ENCODE assay signal across 8 mouse cellular contexts in the genomic region with DNA sequence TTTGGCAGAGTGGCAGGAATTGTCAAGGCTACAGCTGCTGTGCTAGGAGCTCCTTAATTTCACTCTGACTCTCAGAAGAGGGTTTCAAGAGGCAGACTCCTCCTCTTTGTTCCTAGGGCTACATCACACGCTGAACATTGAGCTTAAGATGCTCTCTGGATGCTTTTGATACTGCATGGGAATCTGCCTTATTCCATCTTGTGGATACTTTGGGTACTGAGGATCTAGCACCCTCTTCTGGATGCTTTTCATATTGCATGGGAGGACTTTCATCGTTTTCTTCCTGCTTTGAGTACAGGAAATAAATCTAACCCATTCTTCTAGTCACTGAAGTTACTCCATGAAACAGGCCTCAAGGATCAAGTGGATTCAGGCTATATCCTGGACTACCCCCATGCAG.
DNase-seq lines count a peak whose midpoint lies in the region; ATAC-seq and TF ChIP-seq lines count a peak whose summit lies in the region.

No protein-coding gene starts in this region.

- no peaks in the 10 kb centered on the region for H3K9me3 ChIP-seq in hindbrain, embryonic 11.5 days (ENCODE audit: control insufficient read depth, low read length)

- peak; percentile 88 for TF ChIP-seq CTCF in left cerebral cortex, adult 2 months (IDR thresholded peaks at IDR 0.05)

- no peaks in the 10 kb centered on the region for H3K4me1 ChIP-seq in hindbrain, embryonic 11.5 days (replicated peaks; ENCODE audit: control insufficient read depth, insufficient read depth, low read length)

- 3% methylated on average over 2 of the region's 2 CpGs for WGBS in hindbrain, embryonic 11.5 days

- H3K4me3 ChIP-seq in hindbrain, embryonic 11.5 days (ENCODE audit: low read depth, low read length) = no peak overlapping the region
- no peak overlapping the region for H3K4me3 ChIP-seq in left cerebral cortex, adult 2 months

- ATAC-seq in hindbrain, embryonic 11.5 days (ENCODE audit: low FRiP score) = peak; percentile 65; the same call in 1 of the 2 replicates

- intact Hi-C loops in left cerebral cortex, adult 2 months (cut with DNase I) = no loop called here

- H3K4me2 ChIP-seq in hindbrain, embryonic 11.5 days (replicated peaks; ENCODE audit: low read depth, low read length) = no peak overlapping the region

- H3K27me3 ChIP-seq in hindbrain, embryonic 11.5 days (ENCODE audit: control insufficient read depth, insufficient read depth, low read length) = no peaks in the 10 kb centered on the region

- no peak overlapping the region for H3K27ac ChIP-seq in hindbrain, embryonic 11.5 days (ENCODE audit: low read depth, low read length)
- H3K27ac ChIP-seq in left cerebral cortex, adult 2 months = no peak overlapping the region

- no peak overlapping the region for H3K9ac ChIP-seq in hindbrain, embryonic 11.5 days (ENCODE audit: low read depth, low read length)

- peak; percentile 3 for DNase-seq in lung, postnatal 36 days
- DNase-seq in lung, postnatal 14 days = no peak
- peak; percentile 4 for DNase-seq in cerebellum, adult 9-11 months
- peak; percentile 83 for DNase-seq in hindbrain, embryonic 11.5 days (ENCODE audit: low spot score)
- peak in 1 of 2 experiments; percentile 29 for DNase-seq in left cerebral cortex, adult 2 months (ENCODE audit: extremely low spot score in 1 of 2, low spot score in 2 of 2)
- peak; percentile 30 for DNase-seq in retina, postnatal 7 days (ENCODE audit: low read depth, low spot score)
- DNase-seq in c-Kit-positive CD71-positive TER-119-positive erythroid progenitor cells, embryonic 14.5 days (ENCODE audit: low spot score) = no peak
- DNase-seq in T-cell, adult 2 months (ENCODE audit: low spot score) = no peak

- no peaks in the 10 kb centered on the region for H3K36me3 ChIP-seq in hindbrain, embryonic 11.5 days (ENCODE audit: control insufficient read depth, insufficient read depth, low read length)

Comparison
In these comparisons a context has a peak if more than half of its experiments do, and no peak if none do; other contexts are left out.
1. DNase-seq: peak in lung, postnatal 36 days (single experiment), cerebellum, adult 9-11 months (single experiment), hindbrain, embryonic 11.5 days (single experiment) and retina, postnatal 7 days (single experiment); none in lung, postnatal 14 days (single experiment), c-Kit-positive CD71-positive TER-119-positive erythroid progenitor cells, embryonic 14.5 days (single experiment) and T-cell, adult 2 months (single experiment).